Mouse (Mus musculus): ENCODE measurements around the gene D230025D16Rik.

DNA sequence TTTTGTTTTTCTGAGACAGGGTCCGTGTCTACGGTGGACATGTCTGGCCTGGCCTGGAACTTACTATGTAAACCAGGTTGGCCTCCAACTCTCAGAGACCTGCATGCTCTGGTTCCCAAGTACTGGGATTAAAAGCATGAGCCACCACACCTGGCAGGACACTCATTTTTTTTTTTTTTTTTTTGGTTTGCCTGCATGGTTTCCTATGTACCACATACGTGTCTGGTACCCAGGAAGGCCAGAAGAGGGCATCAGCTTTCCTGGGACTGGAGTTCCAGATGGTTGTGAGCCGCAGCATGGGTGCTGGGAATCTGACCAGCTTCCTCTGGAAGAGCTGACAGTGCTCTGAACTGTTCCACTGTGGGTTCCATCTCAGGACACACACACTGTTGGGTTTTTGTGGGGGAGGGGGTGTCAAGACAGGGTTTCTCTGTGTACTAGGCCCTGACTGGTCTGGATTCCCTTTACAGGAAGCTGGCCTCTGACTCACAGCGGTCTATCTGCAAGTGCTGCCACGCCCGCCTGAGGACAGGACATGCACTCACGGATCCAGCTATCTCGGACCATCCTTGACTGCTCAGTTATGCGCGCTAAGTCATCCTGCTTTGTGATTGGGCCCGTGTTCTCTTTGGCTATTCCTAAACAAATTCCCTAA, 36.5 kb downstream of the D230025D16Rik start:
- TF ChIP-seq CTCF (conservative IDR thresholded peaks at IDR 0.05; ENCODE audit: low read length) (no peak), POU5F1 (IDR thresholded peaks at IDR 0.05; ENCODE audit: borderline replicate concordance, low read length) (no peak), NANOG (IDR thresholded peaks at IDR 0.05; ENCODE audit: borderline replicate concordance, low read length) (no peak)

Measured in E14TG2a.4 (cell line).